Mouse (Mus musculus) heart, postnatal 4 days (tissue): ENCODE results near the gene Ewsr1. TPM values are rescaled to one million over a fixed set of nuclear protein-coding genes. Genes with fewer than 3 reads are reported as not detected.

Experiments
- DNase-seq: peaks from one replicate; pipeline ENCODE4 v3.0.0; 2021
- total RNA-seq, 2 experiments: library from RNA; stranded (reverse); gene quantifications; 2 replicates each; pipeline ENCODE4 v1.2.3; 2021

Ewsr1 gene
- 100 to 1,000 TPM; 247 to 254 TPM for total RNA-seq

DNA sequence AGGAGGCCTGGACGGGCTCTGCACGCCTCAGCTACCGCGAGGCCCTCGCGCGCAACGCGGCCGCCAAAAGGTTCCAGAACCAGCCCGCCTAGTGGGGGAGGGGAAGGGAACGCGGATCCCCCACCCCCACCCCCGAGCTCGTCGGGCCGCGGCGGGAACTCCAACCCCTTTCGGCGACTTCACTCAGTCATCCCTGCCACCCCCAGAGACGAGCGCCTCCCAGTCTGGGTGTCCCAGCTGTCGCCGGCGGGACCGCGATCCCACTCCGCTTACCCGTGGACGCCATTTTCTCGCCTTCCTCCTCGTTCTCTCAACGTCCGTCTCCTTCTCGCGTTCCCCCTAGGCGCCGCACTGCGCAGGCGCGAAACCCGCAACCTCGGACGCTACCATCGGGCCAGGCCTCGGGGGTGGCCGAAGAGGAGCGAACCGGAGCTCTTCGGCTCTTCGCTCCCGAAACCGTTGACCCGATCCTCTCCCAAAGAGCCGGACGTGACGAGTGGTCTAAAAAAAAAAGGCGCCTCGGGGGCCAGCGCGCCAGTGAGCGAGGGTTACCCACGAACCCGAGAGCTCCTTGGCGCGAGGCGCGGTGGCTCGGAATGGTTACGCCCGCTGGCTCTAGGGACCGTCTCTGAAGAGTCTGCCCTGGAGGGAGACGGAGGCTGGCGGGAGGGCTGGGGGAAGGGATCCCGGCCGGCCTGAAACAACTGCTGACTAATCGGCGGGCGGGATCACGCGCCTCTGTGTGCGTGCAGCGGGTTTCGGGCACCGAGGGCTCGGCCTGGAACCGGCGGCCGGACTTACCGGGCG, at the start of gene Ewsr1, which contains the start of gene Rhbdd3:
TSS of gene Ewsr1 (minus strand) at position 531 of the 807 bp plus-strand sequence.
TSS of gene Rhbdd3 (plus strand) at position 191 of the 807 bp plus-strand sequence.
- peak; percentile 99 for DNase-seq

DNA sequence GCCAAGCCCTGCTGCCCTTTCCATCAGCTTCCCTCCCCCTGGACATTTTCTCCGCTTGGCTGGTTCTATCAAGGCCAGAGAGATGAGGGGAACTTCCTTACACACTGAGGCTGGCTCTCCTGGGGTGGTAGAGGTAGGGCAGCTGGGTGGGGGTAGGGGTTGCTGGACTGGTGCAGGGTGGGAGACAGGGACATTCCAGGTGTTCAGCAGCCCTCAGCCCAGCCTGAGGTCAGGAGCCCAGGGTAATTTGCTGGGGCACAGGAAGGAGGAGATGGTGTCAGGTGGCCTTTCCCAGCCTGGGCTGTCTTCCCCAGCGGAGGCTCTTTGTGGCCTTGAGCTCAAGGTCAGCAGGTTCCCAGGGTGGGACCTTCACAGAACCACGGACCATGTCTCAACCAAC, 46.5 kb upstream of the Ewsr1 start:
- DNase-seq: no peak

DNA sequence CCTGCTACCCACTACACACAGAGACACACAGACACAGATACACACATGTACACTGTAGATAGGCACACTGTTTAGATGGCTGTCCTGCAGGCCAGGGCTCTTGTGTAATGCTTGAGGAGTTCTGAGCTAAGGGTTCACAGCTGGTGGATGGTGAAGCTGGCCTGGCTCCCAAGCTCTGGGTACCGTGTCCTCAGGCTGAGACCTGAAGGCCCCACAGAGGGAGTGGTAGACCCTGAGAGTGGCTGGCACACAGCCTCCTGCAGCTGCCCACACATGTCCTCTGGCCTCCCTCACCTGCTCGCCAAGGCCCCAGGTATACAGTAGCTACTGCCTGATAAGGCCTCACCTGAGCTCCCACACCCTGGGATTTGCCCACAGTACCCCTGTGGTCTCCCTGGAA, 42.9 kb upstream of the Ewsr1 start:
- no peak for DNase-seq

DNA sequence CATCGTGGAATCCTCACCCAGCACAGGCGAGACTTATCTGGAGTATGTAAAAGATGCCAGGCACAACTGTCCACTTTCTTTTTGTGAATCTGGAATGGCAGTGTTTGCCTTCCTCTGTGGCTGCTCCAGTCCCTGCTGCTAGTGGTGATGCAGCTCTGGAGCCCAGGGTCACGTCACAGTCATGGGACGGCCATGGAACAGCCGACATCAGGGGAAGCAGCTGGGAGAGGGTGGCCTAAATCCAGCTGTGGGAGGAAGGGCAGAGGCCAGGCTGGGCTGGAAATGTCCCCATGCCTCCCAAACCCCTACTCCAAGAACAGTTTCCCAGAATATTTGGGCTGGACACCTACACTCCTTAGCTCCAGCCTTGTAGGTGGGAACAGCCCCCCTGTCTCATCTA, 42.2 kb upstream of the Ewsr1 start:
- peak; percentile 44 for DNase-seq

DNA sequence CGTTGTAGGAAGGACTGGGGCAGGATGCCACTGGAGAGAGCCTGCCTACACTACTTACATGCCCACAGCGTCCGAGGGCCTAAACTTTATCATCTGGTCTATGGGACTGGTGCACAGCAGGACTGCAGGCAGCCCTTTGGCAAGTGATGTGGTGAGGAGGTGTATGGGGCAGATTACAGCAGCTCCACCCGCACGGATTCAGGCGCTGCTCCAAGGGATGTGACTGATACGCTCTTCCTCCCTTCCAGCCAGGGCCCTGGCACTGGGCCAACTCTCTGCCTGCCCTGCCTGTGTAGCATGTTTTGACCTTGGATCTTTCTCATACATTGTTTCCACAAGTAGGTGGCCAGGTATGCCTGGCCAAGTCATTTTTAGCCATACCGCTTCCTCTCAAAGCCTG, 41.6 kb upstream of the Ewsr1 start:
- DNase-seq: peak; percentile 91

DNA sequence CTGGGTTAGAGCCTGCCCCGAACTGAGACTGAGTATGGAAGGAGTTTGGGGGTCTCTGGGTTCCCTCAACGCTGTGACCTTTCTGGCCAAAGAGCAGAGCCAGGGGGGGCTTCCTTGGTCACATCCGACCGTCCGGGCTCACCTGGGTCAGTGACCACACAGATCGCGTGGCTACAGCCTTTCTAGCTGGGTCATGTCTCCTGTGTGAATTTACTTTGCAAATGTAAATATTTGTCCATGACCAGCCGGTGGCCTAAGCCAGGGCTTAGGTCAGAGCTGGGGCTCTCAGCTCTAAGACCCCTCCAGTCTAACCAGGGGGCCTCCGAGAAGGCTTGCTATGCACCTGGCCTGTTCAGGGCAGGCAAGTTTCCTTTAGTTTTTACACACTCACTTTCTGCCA, 40.3 kb upstream of the Ewsr1 start:
- no peak for DNase-seq

DNA sequence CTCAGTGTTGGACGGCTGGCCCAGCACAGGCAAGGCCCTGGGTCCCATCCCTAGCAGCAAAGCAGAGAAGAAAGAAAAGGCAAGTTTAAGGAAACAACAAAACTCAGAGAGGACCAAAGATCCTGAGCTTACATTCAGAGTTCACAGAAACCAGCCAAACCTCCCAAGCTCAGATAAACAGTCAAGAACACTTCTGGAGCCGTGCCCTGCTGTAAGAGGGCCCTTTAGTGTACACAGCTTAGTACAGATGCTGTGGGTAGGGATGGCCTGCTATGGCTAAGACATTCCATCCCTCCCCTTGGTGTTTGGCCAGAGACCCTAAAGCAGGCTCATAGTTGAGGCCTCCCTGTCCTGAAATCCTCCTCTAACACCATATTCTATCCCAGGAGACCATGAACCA, 39.6 kb upstream of the Ewsr1 start:
- DNase-seq: no peak

DNA sequence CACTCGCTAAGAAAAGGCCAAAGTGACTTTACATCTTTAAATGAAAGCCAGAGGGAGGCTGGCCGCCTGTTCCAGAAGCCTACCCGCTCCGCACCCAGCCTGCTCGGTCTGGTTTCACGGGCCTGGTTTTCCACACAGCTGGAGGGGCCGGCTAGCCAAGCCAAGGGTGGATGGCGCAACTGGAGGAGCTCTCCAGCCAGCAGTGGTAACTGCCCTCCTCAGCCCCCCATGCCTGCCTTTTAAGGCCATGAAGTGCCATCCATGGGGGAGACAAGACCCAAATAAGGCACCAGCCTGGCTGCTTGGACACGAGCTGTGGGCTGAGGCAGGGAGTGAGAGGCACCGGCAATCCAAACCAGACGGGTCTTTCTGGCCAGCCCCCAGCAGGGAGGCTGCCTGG, 36.8 kb upstream of the Ewsr1 start:
- peak; percentile 31 for DNase-seq

DNA sequence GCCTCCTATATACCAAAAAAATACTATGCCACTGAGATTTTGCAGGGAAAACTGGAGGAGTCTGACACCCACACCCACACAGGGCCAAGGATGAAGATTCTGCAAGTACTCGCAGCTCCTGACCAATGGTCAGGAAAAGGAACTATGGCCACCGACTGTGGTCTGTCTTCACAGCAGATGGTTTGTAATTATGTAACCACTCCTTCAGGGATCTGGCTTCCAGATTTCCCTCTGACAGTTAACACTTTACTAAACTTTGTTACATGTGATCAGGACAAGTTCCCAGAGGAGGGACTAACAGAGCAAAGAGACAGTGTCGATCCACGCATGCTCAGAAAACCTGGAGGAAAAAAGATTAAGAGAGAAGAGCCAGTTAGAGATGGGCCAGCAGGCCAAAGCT, 33.7 kb upstream of the Ewsr1 start:
- DNase-seq: no peak

DNA sequence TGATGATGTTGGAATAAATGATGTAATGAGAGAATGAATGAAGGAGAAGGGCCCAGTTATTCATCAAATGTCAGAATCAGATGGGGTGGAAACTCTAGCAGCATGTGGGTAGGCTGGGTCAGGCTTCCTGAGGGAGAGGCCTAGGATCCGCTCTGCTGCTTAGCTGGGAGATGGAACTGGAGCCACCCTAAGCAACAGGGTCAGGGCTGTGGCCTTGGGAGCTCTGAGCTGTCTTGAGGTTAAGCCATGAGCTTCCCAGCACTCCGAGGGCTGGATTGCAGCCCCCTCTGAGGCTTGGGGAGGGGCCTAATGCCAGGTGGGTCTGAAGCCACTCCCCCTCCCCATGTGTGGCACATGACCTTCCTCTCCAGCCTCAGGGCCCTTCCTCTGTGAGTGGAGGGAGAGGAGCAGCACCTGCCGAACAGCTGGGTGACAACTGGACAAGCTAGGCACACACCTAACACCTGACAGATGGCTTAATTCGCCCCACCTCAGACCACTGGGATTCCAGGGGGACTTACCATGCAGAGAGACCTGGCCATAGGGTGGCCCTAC, 31.1 kb upstream of the Ewsr1 start:
- no peak for DNase-seq

DNA sequence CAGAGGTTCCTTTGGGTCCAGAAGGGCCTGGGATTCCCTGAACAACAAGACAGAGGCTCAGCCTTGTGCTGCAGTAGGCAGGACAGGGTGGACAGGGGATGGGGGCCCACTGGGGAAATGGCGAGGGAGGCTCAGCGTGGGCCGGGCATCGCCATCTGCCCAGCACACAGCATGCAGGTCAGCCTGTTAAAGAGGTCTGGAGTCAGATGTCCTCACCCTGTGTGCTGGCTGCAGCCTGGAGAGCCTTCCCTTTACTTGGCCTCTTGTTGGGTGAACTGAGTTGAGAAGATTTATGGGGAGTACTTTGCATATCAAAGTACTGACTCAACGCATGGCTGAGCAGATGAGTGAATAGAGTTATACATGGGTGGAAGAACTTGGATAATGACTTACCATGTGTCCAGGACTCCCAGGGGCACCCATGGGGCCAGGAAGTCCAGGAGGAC, 30.0 kb upstream of the Ewsr1 start:
- DNase-seq: no peak

DNA sequence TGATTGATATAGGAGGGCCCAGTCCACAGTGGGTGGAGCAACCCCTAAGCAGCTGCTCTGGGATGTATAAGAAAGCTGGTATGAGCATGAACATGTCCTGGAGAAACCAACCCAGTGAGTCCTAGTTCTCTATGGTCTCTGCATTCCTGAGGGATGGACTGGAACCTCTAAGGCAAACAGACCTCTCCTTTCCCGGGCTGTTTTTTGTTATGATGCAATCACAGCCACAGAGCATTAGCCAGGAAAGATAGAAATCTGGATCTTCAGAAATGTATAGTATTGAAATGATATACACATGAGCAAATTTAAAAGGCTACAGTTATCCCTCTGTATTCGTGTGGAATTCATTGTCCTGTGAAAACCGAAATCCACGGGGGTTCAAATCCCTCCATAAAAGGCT, 26.6 kb upstream of the Ewsr1 start:
- DNase-seq: no peak

DNA sequence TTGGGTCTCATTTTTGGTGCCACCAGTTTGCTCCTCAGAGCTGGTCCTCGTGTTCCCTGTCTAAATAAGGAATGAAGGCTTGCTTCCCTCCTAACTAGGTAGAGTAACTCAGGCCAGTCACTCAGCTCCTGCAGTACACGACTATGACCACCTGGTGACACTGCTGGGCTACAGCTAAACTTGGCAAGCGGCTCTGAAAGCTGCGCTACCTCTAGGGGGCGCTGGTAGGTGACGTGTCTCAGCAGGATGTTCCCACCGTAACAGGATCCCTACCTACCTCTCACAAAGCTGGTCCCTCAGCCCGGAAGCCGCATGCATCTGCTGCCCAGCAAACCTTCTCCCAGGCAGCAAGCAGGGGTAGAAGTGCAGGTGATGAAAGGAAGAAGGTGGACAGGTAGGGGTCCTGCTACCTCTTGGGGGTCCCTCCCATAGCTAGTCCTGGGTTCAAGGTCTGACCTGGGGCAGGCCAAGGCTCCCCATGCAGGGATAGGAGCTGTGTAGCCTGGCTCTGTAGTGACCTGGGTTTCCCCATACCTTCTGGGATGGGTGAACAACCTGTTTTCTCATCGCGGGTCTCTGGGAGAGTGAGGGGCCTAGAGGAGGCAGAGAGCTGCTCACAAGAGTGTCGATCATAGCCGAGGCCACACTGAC, 16.0 kb upstream of the Ewsr1 start:
- peak; percentile 94 for DNase-seq

DNA sequence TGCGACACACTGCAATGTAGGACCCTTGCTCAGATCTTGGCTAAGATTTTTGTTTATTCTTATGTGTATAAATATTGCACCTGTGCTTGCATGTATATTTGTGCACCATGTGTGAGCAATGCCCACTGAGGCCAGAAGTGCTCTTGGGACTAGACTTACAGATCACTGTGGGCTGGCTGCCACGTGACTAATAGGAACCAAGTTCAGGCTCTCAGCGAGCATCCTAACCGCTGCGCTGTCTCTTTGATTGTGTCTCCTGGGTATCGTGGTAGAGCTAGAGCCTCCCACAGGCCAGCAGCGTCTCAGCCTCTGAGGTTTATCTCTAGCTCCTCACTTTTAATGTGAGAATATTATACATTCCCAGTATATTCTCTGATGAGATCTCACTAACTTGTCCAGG, 14.6 kb upstream of the Ewsr1 start:
- DNase-seq: no peak

DNA sequence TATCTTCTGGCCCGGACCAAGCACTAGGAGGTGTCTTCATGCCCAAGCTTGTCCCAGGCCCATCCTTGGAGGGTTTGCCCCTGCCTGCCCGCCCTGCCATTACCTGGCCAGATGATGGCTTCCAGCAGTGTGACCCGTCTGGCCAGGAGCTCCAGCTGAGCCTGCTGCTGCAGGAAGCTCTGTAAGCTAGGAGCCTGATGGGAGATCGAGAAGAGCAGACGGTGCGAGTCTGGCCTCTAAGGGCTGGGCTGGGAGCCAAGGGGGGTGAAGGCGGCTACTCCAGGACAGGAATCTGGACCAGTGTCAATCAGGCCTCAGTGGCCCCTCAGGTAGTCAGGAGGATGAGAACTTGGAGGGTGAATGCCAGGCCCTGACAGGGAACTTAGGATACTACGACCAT, 10.4 kb upstream of the Ewsr1 start:
- no peak for DNase-seq

DNA sequence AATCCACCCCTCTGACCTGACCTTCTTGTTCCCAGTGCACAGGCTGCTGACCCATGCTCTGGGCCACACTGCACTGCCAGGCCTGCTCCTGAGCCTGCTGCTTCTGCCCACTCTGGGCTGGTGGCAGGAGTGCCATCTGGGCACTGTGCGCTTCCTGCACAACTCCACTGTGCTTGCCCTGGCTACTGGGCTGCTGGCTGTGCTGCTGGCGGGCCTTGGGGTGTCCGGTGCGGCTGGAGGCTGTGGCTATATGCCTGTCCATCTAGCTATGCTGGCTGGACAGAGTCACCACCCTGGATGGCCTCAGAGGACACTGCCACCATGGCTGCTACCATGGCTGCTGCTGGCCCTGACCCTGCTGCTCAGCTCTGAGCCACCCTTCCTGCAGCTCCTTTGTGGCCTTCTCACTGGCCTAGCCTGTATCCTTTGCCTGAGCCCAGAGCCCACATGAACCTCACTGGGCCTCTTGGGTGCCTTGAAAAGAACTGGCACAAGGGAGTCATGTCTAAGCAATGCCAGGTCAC, 5.0 kb upstream of the Ewsr1 start:
- DNase-seq: peak; percentile 3

DNA sequence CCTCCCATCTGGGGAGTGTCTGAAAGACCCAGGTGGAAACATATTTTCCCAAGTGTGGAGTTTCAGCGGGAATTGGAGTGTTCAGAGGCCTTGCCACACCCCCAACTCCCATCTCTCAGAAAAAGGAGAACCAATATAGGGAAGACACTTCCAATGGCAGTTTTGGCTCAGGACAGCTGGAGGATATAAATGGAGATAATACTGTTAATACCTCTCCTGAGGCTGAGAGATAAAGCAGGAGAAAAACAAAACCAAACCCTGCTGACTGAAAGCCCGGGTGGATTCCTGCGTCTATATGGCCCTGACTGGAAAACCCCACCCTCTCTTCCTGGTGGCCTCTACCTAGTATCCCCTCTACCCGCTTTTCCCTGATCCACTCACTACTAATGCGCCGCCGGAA, 3.3 kb upstream of the Ewsr1 start:
- no peak for DNase-seq

DNA sequence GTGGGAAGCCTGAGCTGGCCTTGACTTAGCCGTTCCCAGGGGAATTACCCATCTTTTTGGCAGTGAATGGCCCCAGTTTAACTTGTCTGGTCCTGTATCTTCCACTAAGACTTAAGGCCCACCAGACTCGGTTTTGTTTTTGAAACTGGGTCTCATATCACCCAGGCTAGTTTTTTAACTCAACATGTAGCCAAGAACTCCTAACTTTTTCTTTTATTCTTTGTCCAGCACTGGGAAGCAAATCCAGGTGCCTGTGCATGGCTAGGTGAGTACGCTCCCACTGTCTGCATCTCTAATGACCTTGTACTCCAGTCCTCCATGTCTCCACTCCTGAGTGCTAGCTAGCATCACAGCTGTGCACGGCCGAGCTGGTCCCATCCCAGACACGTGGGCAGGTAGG, 2.6 kb upstream of the Ewsr1 start:
- peak; percentile 5 for DNase-seq

DNA sequence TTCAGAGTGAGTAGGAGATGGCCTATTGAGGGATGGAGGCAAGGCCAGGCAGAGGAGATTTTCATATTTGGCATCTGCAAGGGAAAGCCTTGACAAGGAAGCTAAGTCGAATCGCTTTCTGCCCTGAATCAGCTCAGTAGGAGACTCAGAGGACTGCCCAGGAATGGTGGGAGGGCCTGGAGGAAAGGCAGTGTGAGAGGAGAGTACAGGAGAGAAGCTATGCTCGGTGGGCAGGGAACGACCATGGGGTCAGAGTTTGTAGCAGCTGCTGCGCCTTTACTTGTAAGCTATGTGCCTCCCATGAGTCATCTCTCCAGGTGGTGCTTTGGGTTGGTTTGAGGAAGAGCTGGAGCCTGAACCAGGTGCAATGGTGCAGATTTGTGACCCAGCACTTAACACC, 1.7 kb upstream of the Ewsr1 start:
- no peak for DNase-seq

DNA sequence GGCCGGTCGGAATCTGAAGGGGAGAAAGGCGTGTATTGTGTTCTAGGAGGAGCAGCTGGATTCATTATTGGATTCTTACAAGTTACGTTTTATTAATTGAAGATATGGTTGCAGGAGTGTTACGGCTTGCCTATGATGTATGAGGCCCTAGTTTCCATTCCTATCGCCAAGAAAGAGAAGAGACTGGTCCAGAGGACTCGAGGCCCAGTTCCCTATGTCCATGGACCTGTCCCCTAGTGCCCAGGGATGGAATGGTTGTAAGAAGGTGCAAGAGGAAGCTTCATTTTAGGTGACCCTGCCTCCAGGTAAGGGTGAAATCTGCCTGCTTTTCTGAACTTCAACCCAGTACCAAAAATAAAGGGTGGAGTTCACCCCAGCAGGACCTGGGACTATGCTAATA, 1.2 kb upstream of the Ewsr1 start:
- no peak for DNase-seq

DNA sequence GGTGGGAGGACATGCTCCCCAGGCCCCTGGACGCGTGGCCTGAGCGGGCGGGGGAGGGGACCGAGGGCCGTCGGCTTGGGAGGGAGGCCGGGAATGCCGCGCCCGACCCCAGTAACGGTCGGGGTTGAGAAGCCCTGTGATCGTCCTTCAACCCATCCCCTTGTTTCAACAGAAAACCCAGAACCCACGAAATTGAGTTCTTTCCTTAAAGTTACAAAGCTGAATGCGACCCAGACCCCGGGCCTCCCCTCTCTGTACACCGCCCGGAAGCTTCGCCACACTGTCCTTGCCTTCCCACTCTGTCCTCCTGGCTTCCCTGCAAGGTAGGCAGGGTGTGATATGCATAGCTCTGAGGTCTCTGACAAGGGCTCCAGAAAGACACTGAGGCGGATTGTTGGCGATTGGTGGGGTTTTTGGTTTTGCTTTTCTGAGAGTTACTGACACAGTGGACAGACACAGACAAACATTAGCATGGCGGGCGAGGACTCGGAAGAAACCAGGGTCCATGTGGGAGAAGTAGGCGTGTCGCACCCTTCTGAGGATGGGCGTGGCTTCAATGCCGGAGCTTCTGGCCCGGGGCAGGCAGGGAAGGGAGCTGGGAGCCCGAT, 614 bp upstream of the Ewsr1 start:
- DNase-seq: peak; percentile 87

DNA sequence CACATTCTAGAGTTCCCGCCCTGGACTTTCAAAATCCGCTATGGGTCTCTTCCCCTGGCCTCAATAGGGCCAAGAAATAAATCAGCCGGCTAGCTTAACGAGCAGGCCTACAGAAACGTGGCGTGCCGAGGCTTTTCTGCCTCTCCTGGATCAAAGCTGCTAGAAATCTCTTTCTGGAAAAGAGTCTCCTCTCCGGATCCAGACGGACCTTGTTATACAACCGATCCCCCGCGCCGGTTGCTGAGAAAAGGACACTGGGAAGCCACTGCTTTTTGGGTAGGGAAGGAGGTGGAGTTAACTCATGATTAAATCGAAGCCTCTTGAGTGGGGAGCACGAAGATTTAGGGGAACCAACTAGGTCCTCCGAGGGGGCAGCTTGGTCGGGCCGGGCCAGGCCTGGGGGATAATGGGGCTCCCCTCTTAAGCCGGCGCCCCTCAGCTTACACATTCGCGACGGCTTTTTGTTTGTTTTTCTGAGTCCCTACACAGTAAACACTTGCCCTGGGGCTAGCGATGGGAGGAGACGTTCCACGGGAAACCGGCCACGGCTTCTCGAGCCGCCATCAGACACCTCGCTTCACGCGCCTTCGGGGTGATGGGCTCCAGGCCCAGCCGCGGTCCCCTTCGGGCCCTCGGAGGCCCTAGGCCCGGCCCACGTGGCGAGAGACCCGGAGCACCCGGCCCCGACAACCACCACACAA, 881 bp downstream of the Ewsr1 start:
- DNase-seq: peak; percentile 40
